Mouse (Mus musculus): Measurements from ENCODE around the gene St3gal2. TPM values are rescaled to one million over a fixed set of nuclear protein-coding genes. Genes with fewer than 3 reads are reported as not detected.
"Not testable (repeated sequence)": the region's sequence is repeated elsewhere in the genome, so short reads cannot be mapped to it uniquely, and the experiment has no call there.

Gene St3gal2
- total and polyA plus RNA-seq, 2 experiments from 2014 or later, result 20.2 to 39.6 TPM

DNA sequence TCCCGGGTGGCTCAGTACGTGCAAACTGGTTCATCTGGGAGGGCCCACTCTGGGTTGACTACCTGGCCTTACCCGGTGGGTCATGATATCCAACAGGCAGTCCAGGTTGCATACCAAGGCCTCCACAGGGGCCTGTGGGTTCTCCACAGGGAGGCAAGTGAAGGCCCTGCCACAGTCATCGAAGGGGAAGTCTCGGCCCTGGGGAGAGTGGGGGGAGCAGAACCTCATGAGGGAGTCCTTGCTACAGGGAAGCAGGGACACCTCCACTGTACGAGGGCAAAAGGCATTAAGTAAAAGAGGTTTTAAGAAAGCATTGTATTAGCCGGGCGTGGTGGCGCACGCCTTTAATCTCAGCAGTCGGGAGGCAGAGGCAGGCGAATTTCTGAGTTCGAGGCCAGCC, 23.9 kb upstream of the St3gal2 start:
- Histone ChIP-seq H3K4me1 (ENCODE audit: insufficient read depth, low read length) (no peaks in the 10 kb centered on the region), H3K36me3 (ENCODE audit: insufficient read depth, low read length) (peaks cover 6% of the 10 kb centered on the region; the same call in 1 of the 2 replicates), H3K4me3 (ENCODE audit: low read length) (no peak overlapping the region), H3K9me3 (ENCODE audit: low read length) (no peaks in the 10 kb centered on the region), H3K27ac (no peak overlapping the region), H3K9ac (replicated peaks; ENCODE audit: low read length) (no peak overlapping the region), H3K4me2 (ENCODE audit: low read depth, low read length) (no peak overlapping the region), H3K27me3 (ENCODE audit: insufficient read depth, low read length) (no peaks in the 10 kb centered on the region)
- no peak for DNase-seq (ENCODE audit: low spot score)
- ATAC-seq, result no peak
- TF ChIP-seq CTCF (IDR thresholded peaks at IDR 0.05; ENCODE audit: low read depth), result no peak
- 95% methylated on average over 13 of the region's 13 CpGs for WGBS

DNA sequence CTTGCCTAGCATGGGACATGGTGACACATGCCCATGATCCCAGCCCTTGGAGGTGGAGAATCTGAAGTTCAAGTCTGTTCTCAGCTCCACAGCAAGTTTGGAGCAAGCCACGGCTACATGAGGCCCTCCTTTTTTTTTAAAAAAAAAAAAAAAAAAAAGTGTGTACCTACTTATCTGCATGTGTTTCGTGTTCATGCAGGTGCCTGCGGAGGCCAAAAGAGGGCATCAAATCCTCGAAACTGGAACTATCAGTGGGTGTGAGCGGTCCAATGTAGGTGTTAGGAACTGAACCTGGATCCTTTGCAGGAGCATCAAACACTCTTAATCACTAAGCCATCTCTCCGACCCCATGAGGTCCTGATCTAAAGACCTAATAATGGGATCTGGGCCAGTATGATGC, 22.2 kb upstream of the St3gal2 start:
- H3K4me2 ChIP-seq (ENCODE audit: low read depth, low read length), result no peak overlapping the region
- ATAC-seq, result no peak
- no peak overlapping the region for H3K4me3 ChIP-seq (ENCODE audit: low read length)
- H3K36me3 ChIP-seq (ENCODE audit: insufficient read depth, low read length), result peaks cover 6% of the 10 kb centered on the region; the same call in 1 of the 2 replicates
- WGBS, result 89% methylated on average over 6 of the region's 6 CpGs
- H3K27ac ChIP-seq, result no peak overlapping the region
- no peak overlapping the region for H3K9ac ChIP-seq (replicated peaks; ENCODE audit: low read length)
- H3K27me3 ChIP-seq (ENCODE audit: insufficient read depth, low read length), result no peaks in the 10 kb centered on the region
- no peaks in the 10 kb centered on the region for H3K4me1 ChIP-seq (ENCODE audit: insufficient read depth, low read length)
- TF ChIP-seq CTCF (IDR thresholded peaks at IDR 0.05; ENCODE audit: low read depth), result no peak
- no peak for DNase-seq (ENCODE audit: low spot score)
- no peaks in the 10 kb centered on the region for H3K9me3 ChIP-seq (ENCODE audit: low read length)

DNA sequence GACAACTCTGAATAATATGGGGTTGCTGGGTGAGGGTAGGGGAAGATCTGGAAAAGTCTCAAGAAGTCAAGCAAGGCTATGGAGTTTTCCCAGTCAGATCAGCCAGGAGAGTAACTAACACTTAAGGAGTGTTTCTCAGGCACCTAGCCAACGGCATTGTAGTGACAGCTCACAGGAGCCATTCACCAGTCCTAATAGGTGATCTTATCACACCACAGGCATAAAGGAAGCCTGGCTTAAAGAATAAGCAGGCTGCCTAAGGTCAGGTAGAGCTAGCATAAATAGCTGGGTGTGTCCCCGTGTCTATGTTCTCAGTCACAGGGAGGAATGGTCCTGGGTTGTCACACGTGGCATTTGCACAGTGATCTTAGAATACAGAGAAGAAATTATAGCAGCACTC, 18.7 kb upstream of the St3gal2 start:
- Histone ChIP-seq H3K4me3 (ENCODE audit: low read length) (no peak overlapping the region), H3K36me3 (ENCODE audit: insufficient read depth, low read length) (peaks cover 6% of the 10 kb centered on the region; the same call in 1 of the 2 replicates), H3K4me2 (ENCODE audit: low read depth, low read length) (no peak overlapping the region), H3K9me3 (ENCODE audit: low read length) (no peaks in the 10 kb centered on the region), H3K27ac (no peak overlapping the region), H3K4me1 (ENCODE audit: insufficient read depth, low read length) (no peaks in the 10 kb centered on the region), H3K27me3 (ENCODE audit: insufficient read depth, low read length) (no peaks in the 10 kb centered on the region), H3K9ac (replicated peaks; ENCODE audit: low read length) (no peak overlapping the region)
- DNase-seq (ENCODE audit: low spot score) (no peak), ATAC-seq (no peak)
- TF ChIP-seq CTCF (IDR thresholded peaks at IDR 0.05; ENCODE audit: low read depth), result no peak
- WGBS, result 86% methylated on average over 3 of the region's 3 CpGs

DNA sequence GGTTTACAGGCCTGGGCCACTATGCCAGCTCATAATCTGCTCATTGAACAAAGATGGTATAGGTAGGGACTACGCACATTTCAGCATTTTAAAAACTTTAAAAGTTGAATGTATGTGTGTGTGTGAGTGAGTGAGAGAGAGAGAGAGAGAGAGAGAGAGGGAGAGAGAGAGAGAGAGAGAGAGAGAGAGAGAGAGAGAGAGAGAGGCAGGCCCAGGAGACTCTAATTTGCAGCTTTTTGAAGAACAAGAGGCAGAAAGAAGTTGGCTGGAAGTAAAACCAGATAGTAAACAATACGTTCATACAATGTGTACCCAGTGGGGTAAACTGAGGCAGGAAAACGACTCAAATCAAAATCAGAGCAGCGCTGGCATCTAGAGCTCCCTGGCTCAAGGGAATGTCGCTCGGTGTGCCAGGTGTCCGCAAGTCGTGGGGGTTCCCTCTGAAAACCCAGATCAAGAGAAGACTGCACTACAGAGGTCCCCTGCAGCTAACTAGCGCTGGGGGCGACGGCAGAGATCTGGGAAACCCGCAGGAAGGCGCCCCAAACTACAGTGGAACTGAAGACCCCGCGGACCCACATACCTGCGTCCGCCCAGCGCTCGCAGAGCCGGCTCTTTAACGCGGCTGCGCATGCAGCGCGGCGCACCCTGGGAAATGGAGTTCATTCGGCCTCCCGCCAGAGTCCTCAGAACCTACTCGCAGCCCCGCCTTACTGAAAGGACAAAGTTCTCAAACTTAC, 17.7 kb upstream of the St3gal2 start, which contains the start of gene Fuk:
Gene Fuk (minus strand): TSS at position 650 of the 740 bp plus-strand sequence.
- Histone ChIP-seq H3K4me3 (ENCODE audit: low read length) (peak within 1 kb of the TSS; percentile 65), H3K4me2 (ENCODE audit: low read depth, low read length) (peak within 1 kb of the TSS; percentile 73), H3K36me3 (ENCODE audit: insufficient read depth, low read length) (peaks cover 6% of the 10 kb centered on the region; the same call in 1 of the 2 replicates), H3K4me1 (ENCODE audit: insufficient read depth, low read length) (no peaks in the 10 kb centered on the region), H3K9ac (replicated peaks; ENCODE audit: low read length) (peak within 1 kb of the TSS; percentile 62), H3K27ac (no peak within 1 kb of the TSS), H3K9me3 (ENCODE audit: low read length) (no peaks in the 10 kb centered on the region), H3K27me3 (ENCODE audit: insufficient read depth, low read length) (no peaks in the 10 kb centered on the region)
- WGBS, result 3% methylated on average over 30 of the region's 30 CpGs
- TF ChIP-seq CTCF (IDR thresholded peaks at IDR 0.05; ENCODE audit: low read depth), result no peak
- peak; percentile 93 for ATAC-seq
- peak; percentile 91 for DNase-seq (ENCODE audit: low spot score)

DNA sequence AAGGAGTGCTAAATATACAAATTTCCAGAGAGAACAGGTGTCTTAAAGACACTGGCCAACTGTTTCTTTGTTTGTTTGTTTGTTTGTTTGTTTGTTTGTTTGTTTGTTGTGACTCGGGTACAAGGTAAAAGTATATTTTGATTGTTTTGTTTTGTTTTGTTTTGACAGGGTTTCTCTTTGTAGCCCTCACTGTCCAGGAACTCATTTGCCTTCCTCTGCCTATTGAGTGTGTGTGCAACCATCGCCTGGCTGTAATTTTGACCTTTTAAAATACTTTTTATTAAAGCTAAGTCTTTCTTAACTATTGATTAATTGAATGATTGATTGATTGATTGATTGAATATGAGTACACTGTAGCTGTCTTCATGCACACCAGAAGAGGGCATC, 17.1 kb upstream of the St3gal2 start:
- H3K9me3 ChIP-seq (ENCODE audit: low read length), result no peaks in the 10 kb centered on the region

DNA sequence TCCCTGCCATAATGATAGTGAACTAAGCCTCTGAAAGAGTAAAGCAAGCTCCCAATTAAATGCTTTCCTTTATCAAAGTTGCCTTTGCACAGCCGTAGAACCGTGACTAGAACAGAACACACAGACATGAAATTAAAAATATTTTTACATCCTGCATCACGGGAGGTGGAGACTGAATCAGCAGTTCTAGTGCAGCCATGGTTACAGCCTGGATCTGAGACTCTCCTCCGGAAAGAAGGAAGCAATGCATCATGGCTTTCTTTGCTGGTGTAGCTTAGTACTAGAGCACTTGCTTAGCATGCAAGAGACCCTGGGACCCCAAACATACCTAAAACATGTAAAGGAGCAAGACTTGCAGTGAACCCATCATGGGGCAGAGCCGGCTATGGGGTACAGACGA, 14.3 kb upstream of the St3gal2 start:
- H3K27ac ChIP-seq, result no peak overlapping the region

More for the DNA sequence above, 17.1 kb upstream of the St3gal2 start:
- Histone ChIP-seq H3K27me3 (ENCODE audit: insufficient read depth, low read length) (no peaks in the 10 kb centered on the region), H3K9ac (replicated peaks; ENCODE audit: low read length) (no peak overlapping the region), H3K4me3 (ENCODE audit: low read length) (peak overlapping the region; percentile 65), H3K4me2 (ENCODE audit: low read depth, low read length) (peak overlapping the region; percentile 73), H3K27ac (no peak overlapping the region), H3K36me3 (ENCODE audit: insufficient read depth, low read length) (peaks cover 6% of the 10 kb centered on the region; the same call in 1 of the 2 replicates), H3K4me1 (ENCODE audit: insufficient read depth, low read length) (no peaks in the 10 kb centered on the region)
- 58% methylated on average over 2 of the region's 2 CpGs for WGBS
- TF ChIP-seq CTCF (IDR thresholded peaks at IDR 0.05; ENCODE audit: low read depth), result no peak
- DNase-seq (ENCODE audit: low spot score) (no peak), ATAC-seq (no peak)

DNA sequence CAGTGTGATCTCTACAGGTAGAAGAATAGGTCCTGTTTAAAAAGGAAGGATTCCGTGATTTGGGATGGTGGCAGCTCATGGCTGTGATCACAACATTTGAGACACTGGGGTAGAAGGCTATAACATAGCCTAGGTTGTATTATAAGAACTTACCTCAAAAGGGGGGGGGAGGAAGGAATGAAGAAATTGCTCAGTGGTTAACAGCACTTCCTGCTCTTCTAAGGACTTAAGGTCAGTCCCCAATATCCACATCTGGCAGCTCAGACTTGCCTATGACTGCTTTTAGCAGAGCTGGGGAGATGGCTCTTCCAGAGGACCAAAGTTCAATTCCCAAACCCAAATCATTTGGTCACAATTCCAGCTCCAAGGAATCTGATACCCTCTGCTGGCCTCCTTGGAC, 13.0 kb upstream of the St3gal2 start:
- 97% methylated on average over 1 of the region's 1 CpGs for WGBS

More for the DNA sequence above, 14.3 kb upstream of the St3gal2 start:
- WGBS, result 82% methylated on average over 6 of the region's 6 CpGs
- no peak overlapping the region for H3K4me2 ChIP-seq (ENCODE audit: low read depth, low read length)
- ATAC-seq, result no peak
- H3K4me1 ChIP-seq (ENCODE audit: insufficient read depth, low read length), result no peaks in the 10 kb centered on the region
- H3K9me3 ChIP-seq (ENCODE audit: low read length), result no peaks in the 10 kb centered on the region
- TF ChIP-seq CTCF (IDR thresholded peaks at IDR 0.05; ENCODE audit: low read depth), result no peak
- no peaks in the 10 kb centered on the region for H3K36me3 ChIP-seq (ENCODE audit: insufficient read depth, low read length)
- DNase-seq (ENCODE audit: low spot score), result no peak
- no peak overlapping the region for H3K9ac ChIP-seq (replicated peaks; ENCODE audit: low read length)
- no peak overlapping the region for H3K4me3 ChIP-seq (ENCODE audit: low read length)
- no peaks in the 10 kb centered on the region for H3K27me3 ChIP-seq (ENCODE audit: insufficient read depth, low read length)

DNA sequence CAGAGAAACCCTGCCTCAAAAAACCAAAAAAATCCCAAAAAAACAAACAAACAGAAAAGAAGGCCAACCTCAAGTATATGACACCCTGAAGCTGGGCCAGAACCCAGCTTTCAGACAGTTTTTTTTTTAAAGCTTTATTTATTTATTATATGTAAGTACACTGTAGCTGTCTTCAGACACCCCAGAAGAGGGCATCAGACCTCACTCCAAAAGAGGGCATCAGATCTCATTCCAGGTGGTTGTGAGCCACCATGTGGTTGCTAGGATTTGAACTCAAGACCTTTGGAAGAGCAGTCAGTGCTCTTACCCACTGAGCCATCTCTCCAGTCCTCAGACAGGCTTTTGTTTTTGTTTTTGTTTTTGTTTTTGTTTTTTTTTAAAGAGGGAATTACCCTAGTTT, 9.9 kb upstream of the St3gal2 start:
- H3K36me3 ChIP-seq (ENCODE audit: insufficient read depth, low read length); H3K4me2 ChIP-seq (ENCODE audit: low read depth, low read length); H3K27ac ChIP-seq: not testable (repeated sequence)

More for the DNA sequence above, 13.0 kb upstream of the St3gal2 start:
- no peak overlapping the region for H3K4me3 ChIP-seq (ENCODE audit: low read length)
- no peak for TF ChIP-seq CTCF (IDR thresholded peaks at IDR 0.05; ENCODE audit: low read depth)
- no peaks in the 10 kb centered on the region for H3K4me1 ChIP-seq (ENCODE audit: insufficient read depth, low read length)
- H3K9ac ChIP-seq (replicated peaks; ENCODE audit: low read length), result no peak overlapping the region
- H3K27ac ChIP-seq, result no peak overlapping the region
- ATAC-seq (no peak), DNase-seq (ENCODE audit: low spot score) (no peak)
- no peak overlapping the region for H3K4me2 ChIP-seq (ENCODE audit: low read depth, low read length)
- no peaks in the 10 kb centered on the region for H3K27me3 ChIP-seq (ENCODE audit: insufficient read depth, low read length)
- H3K36me3 ChIP-seq (ENCODE audit: insufficient read depth, low read length), result no peaks in the 10 kb centered on the region
- no peaks in the 10 kb centered on the region for H3K9me3 ChIP-seq (ENCODE audit: low read length)

More for the DNA sequence above, 9.9 kb upstream of the St3gal2 start:
- not testable (repeated sequence) for H3K4me1 ChIP-seq (ENCODE audit: insufficient read depth, low read length); H3K9me3 ChIP-seq (ENCODE audit: low read length); H3K9ac ChIP-seq (replicated peaks; ENCODE audit: low read length); ATAC-seq; H3K27me3 ChIP-seq (ENCODE audit: insufficient read depth, low read length); DNase-seq (ENCODE audit: low spot score); H3K4me3 ChIP-seq (ENCODE audit: low read length)
